Mouse (Mus musculus) intestine, embryonic 15.5 days (tissue): ENCODE data around the gene Dgkq. TPM values are rescaled to one million over a fixed set of nuclear protein-coding genes. Genes with fewer than 3 reads are reported as not detected.

Experiments used
- ATAC-seq: fragments of 200-750 bp; cut with Nextera tagmentation; 2 replicates; pipeline ENCODE4 v1.8.0; 2017; ENCODE audit warnings: moderate TSS enrichment, moderate library complexity
- H3K27ac ChIP-seq: fragments of 300-500 bp; sonication (generic); 2 replicates; pipeline ENCODE4 v1.5.1; 2015; ENCODE audit warnings: mild to moderate bottlenecking, inconsistent platforms
- H3K27me3 ChIP-seq: fragments of 300-500 bp; sonication (generic); replicated peaks from 2 replicates; pipeline ENCODE4 v1.6.1; 2015; ENCODE audit warnings: inconsistent platforms
- H3K36me3 ChIP-seq: fragments of 300-500 bp; sonication (generic); 2 replicates; pipeline ENCODE4 v1.6.1; 2015; ENCODE audit warnings: inconsistent platforms
- H3K4me1 ChIP-seq: fragments of 300-500 bp; sonication (generic); replicated peaks from 2 replicates; pipeline ENCODE4 v1.6.1; 2015; ENCODE audit warnings: inconsistent platforms
- H3K4me2 ChIP-seq: fragments of 300-500 bp; sonication (generic); replicated peaks from 2 replicates; pipeline ENCODE4 v1.6.1; 2015; ENCODE audit warnings: mild to moderate bottlenecking, inconsistent platforms
- H3K4me3 ChIP-seq: fragments of 300-500 bp; sonication (generic); replicated peaks from 2 replicates; pipeline ENCODE4 v1.5.1; 2015; ENCODE audit warnings: inconsistent platforms
- H3K9ac ChIP-seq: fragments of 300-500 bp; sonication (generic); 2 replicates; pipeline ENCODE4 v1.6.1; 2015; ENCODE audit warnings: inconsistent platforms
- H3K9me3 ChIP-seq: fragments of 300-500 bp; sonication (generic); 2 replicates; pipeline ENCODE4 v1.6.1; 2016; ENCODE audit warnings: inconsistent platforms
- WGBS: fragments of 180-500 bp; shearing (Covaris S2); methylation state at CpG from one replicate; pipeline ENCODE4 v1.1.7; 2015; 5-methylcytosine and 5-hydroxymethylcytosine counted together
- polyA plus RNA-seq: library from polyadenylated mRNA; unstranded; fragments of >200 nt; fragmentation: Nextera tagmentation; extraction: Ambion mirVana; gene quantifications from 2 replicates; pipeline ENCODE4 v1.2.1, GENCODE M21; 2015

The Dgkq gene
- polyA plus RNA-seq, result 11.1 and 11.2 TPM in 2 replicates

- Histone ChIP-seq H3K27me3 (no peaks in the 10 kb centered on the region), H3K4me1 (peaks cover 10% of the 10 kb centered on the region), H3K4me2 (peak within 1 kb of the TSS; percentile 86), H3K9ac (peak within 1 kb of the TSS; percentile 78), H3K4me3 (peak within 1 kb of the TSS; percentile 56), H3K36me3 (peaks cover 4% of the 10 kb centered on the region; the same call in 1 of the 2 replicates), H3K9me3 (no peaks in the 10 kb centered on the region), H3K27ac (peak within 1 kb of the TSS; percentile 83)
- ATAC-seq, result peak; percentile 87
- 5% methylated on average over 43 of the region's 43 CpGs for WGBS
These were observed at the start of gene Dgkq for GRCm38 (mm10) chr5:108668977-108669936. Gene Dgkq (minus strand): TSS chr5:108669672.

GRCm38 (mm10) chr5:108718051-108718450 lies 48.6 kb upstream of the Dgkq start:
- no peaks in the 10 kb centered on the region for H3K36me3 ChIP-seq
- ATAC-seq, result no peak

GRCm38 (mm10) chr5:108715974-108716373 lies 46.5 kb upstream of the Dgkq start:
- Histone ChIP-seq H3K4me1 (0 out of 2 replicates have a peak, but pooled peaks cover 4% of the 10 kb centered on the region), H3K27me3 (no peaks in the 10 kb centered on the region), H3K9me3 (no peaks in the 10 kb centered on the region), H3K36me3 (no peaks in the 10 kb centered on the region), H3K9ac (no peak overlapping the region), H3K4me2 (no peak overlapping the region), H3K4me3 (no peak overlapping the region), H3K27ac (no peak overlapping the region)
- ATAC-seq, result no peak
- WGBS, result 81% methylated on average over 1 of the region's 1 CpGs

More at GRCm38 (mm10) chr5:108718051-108718450, 48.6 kb upstream of the Dgkq start:
- no peak overlapping the region for H3K4me3 ChIP-seq
- no peak overlapping the region for H3K4me2 ChIP-seq
- no peaks in the 10 kb centered on the region for H3K9me3 ChIP-seq
- H3K27ac ChIP-seq, result no peak overlapping the region
- H3K4me1 ChIP-seq, result 0 out of 2 replicates have a peak, but pooled peaks cover 4% of the 10 kb centered on the region
- WGBS, result 42% methylated on average over 4 of the region's 4 CpGs
- no peaks in the 10 kb centered on the region for H3K27me3 ChIP-seq
- H3K9ac ChIP-seq, result no peak overlapping the region

GRCm38 (mm10) chr5:108714149-108714548 lies 44.7 kb upstream of the Dgkq start:
- no peak overlapping the region for H3K27ac ChIP-seq

GRCm38 (mm10) chr5:108713691-108714090 lies 44.2 kb upstream of the Dgkq start:
- Histone ChIP-seq H3K27ac (no peak overlapping the region), H3K9me3 (no peaks in the 10 kb centered on the region), H3K36me3 (no peaks in the 10 kb centered on the region), H3K4me1 (0 out of 2 replicates have a peak, but pooled peaks cover 7% of the 10 kb centered on the region), H3K4me3 (no peak overlapping the region), H3K4me2 (no peak overlapping the region), H3K27me3 (no peaks in the 10 kb centered on the region), H3K9ac (no peak overlapping the region)
- peak; percentile 12 for ATAC-seq

More at GRCm38 (mm10) chr5:108714149-108714548, 44.7 kb upstream of the Dgkq start:
- no peaks in the 10 kb centered on the region for H3K36me3 ChIP-seq
- no peaks in the 10 kb centered on the region for H3K9me3 ChIP-seq
- no peaks in the 10 kb centered on the region for H3K27me3 ChIP-seq
- H3K9ac ChIP-seq, result no peak overlapping the region
- no peak overlapping the region for H3K4me3 ChIP-seq
- no peak overlapping the region for H3K4me2 ChIP-seq
- 0 out of 2 replicates have a peak, but pooled peaks cover 4% of the 10 kb centered on the region for H3K4me1 ChIP-seq
- 55% methylated on average over 6 of the region's 6 CpGs for WGBS
- ATAC-seq, result peak; percentile 69

- H3K9me3 ChIP-seq, result no peaks in the 10 kb centered on the region
- WGBS, result 86% methylated on average over 2 of the region's 2 CpGs
- H3K4me3 ChIP-seq, result no peak overlapping the region
- H3K4me1 ChIP-seq, result 0 out of 2 replicates have a peak, but pooled peaks cover 10% of the 10 kb centered on the region
- no peak overlapping the region for H3K9ac ChIP-seq
- no peak overlapping the region for H3K27ac ChIP-seq
- no peak overlapping the region for H3K4me2 ChIP-seq
- no peaks in the 10 kb centered on the region for H3K27me3 ChIP-seq
- ATAC-seq, result no peak
- H3K36me3 ChIP-seq, result no peaks in the 10 kb centered on the region
These were observed 43.6 kb upstream of the Dgkq start for GRCm38 (mm10) chr5:108713096-108713495.

- Histone ChIP-seq H3K4me2 (no peak overlapping the region), H3K27ac (no peak overlapping the region), H3K9ac (no peak overlapping the region), H3K9me3 (no peaks in the 10 kb centered on the region), H3K36me3 (peaks cover 2% of the 10 kb centered on the region; the same call in 1 of the 2 replicates), H3K27me3 (no peaks in the 10 kb centered on the region), H3K4me1 (0 out of 2 replicates have a peak, but pooled peaks cover 10% of the 10 kb centered on the region), H3K4me3 (no peak overlapping the region)
- 75% methylated on average over 6 of the region's 6 CpGs for WGBS
- ATAC-seq, result no peak
These were observed 42.5 kb upstream of the Dgkq start for GRCm38 (mm10) chr5:108711968-108712367.

GRCm38 (mm10) chr5:108708981-108709731 lies 39.7 kb upstream of the Dgkq start:
- no peak overlapping the region for H3K4me3 ChIP-seq
- H3K9me3 ChIP-seq, result no peaks in the 10 kb centered on the region
- H3K27ac ChIP-seq, result 0 out of 2 replicates have a peak overlapping the region, but pooled peaks have one; percentile 5
- WGBS, result 43% methylated on average over 6 of the region's 6 CpGs
- ATAC-seq, result peak; percentile 29
- no peak overlapping the region for H3K4me2 ChIP-seq
- no peaks in the 10 kb centered on the region for H3K27me3 ChIP-seq
- H3K9ac ChIP-seq, result no peak overlapping the region
- peaks cover 14% of the 10 kb centered on the region; the same call in 1 of the 2 replicates for H3K4me1 ChIP-seq
- peaks cover 19% of the 10 kb centered on the region for H3K36me3 ChIP-seq

- ATAC-seq, result peak; percentile 27; the same call in 1 of the 2 replicates
- WGBS, result 84% methylated on average over 1 of the region's 1 CpGs
- H3K9me3 ChIP-seq, result no peaks in the 10 kb centered on the region
- 0 out of 2 replicates have a peak overlapping the region, but pooled peaks have one; percentile 5 for H3K27ac ChIP-seq
- peaks cover 19% of the 10 kb centered on the region for H3K36me3 ChIP-seq
- H3K9ac ChIP-seq, result no peak overlapping the region
- H3K27me3 ChIP-seq, result no peaks in the 10 kb centered on the region
- H3K4me2 ChIP-seq, result no peak overlapping the region
- peaks cover 14% of the 10 kb centered on the region for H3K4me1 ChIP-seq
- H3K4me3 ChIP-seq, result no peak overlapping the region
These were observed 38.9 kb upstream of the Dgkq start for GRCm38 (mm10) chr5:108708419-108708818.

- 82% methylated on average over 2 of the region's 2 CpGs for WGBS
- no peaks in the 10 kb centered on the region for H3K9me3 ChIP-seq
- H3K4me3 ChIP-seq, result no peak overlapping the region
- no peak overlapping the region for H3K9ac ChIP-seq
- no peak overlapping the region for H3K4me2 ChIP-seq
- ATAC-seq, result no peak
- H3K27ac ChIP-seq, result no peak overlapping the region
- peaks cover 18% of the 10 kb centered on the region for H3K4me1 ChIP-seq
- no peaks in the 10 kb centered on the region for H3K27me3 ChIP-seq
- peaks cover 19% of the 10 kb centered on the region for H3K36me3 ChIP-seq
These were observed 38.3 kb upstream of the Dgkq start for GRCm38 (mm10) chr5:108707758-108708157.

- Histone ChIP-seq H3K27ac (peak overlapping the region; percentile 45; the same call in 1 of the 2 replicates), H3K4me2 (0 out of 2 replicates have a peak overlapping the region, but pooled peaks have one; percentile 3), H3K4me3 (no peak overlapping the region), H3K4me1 (peaks cover 37% of the 10 kb centered on the region), H3K9ac (no peak overlapping the region), H3K9me3 (no peaks in the 10 kb centered on the region), H3K36me3 (peaks cover 19% of the 10 kb centered on the region), H3K27me3 (no peaks in the 10 kb centered on the region)
- 60% methylated on average over 12 of the region's 12 CpGs for whole genome bisulfite sequencing
- peak; percentile 84 for ATAC-seq
These were observed 34.5 kb upstream of the Dgkq start for GRCm38 (mm10) chr5:108703754-108704626.
